Mouse (Mus musculus) embryonic facial prominence, embryonic 15.5 days (tissue): Measurements from ENCODE around the gene Gucy1b2. TPM values are rescaled to one million over a fixed set of nuclear protein-coding genes. Genes with fewer than 3 reads are reported as not detected.

Experiments used
- ATAC-seq: fragments of 200-750 bp; cut with Nextera tagmentation; 2 replicates; pipeline ENCODE4 v1.8.0; 2017; ENCODE audit warnings: low read depth, moderate TSS enrichment; ENCODE audit not compliant: insufficient number of reproducible peaks, low FRiP score, low TSS enrichment
- H3K27ac ChIP-seq: fragments of 300-500 bp; sonication (generic); replicated peaks from 2 replicates; pipeline ENCODE4 v1.5.1; 2015; ENCODE audit warnings: mild to moderate bottlenecking, inconsistent platforms
- H3K27me3 ChIP-seq: fragments of 300-500 bp; sonication (generic); 2 replicates; pipeline ENCODE4 v1.6.1; 2015; ENCODE audit warnings: inconsistent platforms
- H3K36me3 ChIP-seq: fragments of 300-500 bp; sonication (generic); 2 replicates; pipeline ENCODE4 v1.6.1; 2015; ENCODE audit warnings: mild to moderate bottlenecking, inconsistent platforms
- H3K4me1 ChIP-seq: fragments of 300-500 bp; sonication (generic); 2 replicates; pipeline ENCODE4 v1.6.1; 2015; ENCODE audit warnings: inconsistent platforms
- H3K4me2 ChIP-seq: fragments of 300-500 bp; sonication (generic); replicated peaks from 2 replicates; pipeline ENCODE4 v1.6.1; 2015; ENCODE audit warnings: mild to moderate bottlenecking, inconsistent platforms
- H3K4me3 ChIP-seq: fragments of 300-500 bp; sonication (generic); replicated peaks from 2 replicates; pipeline ENCODE4 v1.5.1; 2015; ENCODE audit warnings: mild to moderate bottlenecking, inconsistent platforms
- H3K9ac ChIP-seq: fragments of 300-500 bp; sonication (generic); 2 replicates; pipeline ENCODE4 v1.6.1; 2015; ENCODE audit warnings: inconsistent platforms
- H3K9me3 ChIP-seq: fragments of 300-500 bp; sonication (generic); replicated peaks from 2 replicates; pipeline ENCODE4 v1.6.1; 2016; ENCODE audit warnings: inconsistent platforms
- WGBS: fragments of 180-500 bp; shearing (Covaris S2); methylation state at CpG from one replicate; pipeline ENCODE4 v1.1.7; 2015; 5-methylcytosine and 5-hydroxymethylcytosine counted together
- polyA plus RNA-seq: library from polyadenylated mRNA; unstranded; fragments of >200 nt; fragmentation: Nextera tagmentation; extraction: Ambion mirVana; gene quantifications from 2 replicates; pipeline ENCODE4 v1.2.1, GENCODE M21; 2015

The Gucy1b2 gene
- 0.40 and 0.51 TPM in 2 replicates for polyA plus RNA-seq

GRCm38 (mm10) chr14:62456239-62456747, at the start of gene Gucy1b2:
Gene Gucy1b2, minus strand, starts transcription at chr14:62456289.
- no peak for ATAC-seq
- Histone ChIP-seq H3K9ac (no peak within 1 kb of the TSS), H3K4me3 (no peak within 1 kb of the TSS), H3K27ac (no peak within 1 kb of the TSS), H3K27me3 (no peaks in the 10 kb centered on the region), H3K4me1 (peaks cover 6% of the 10 kb centered on the region; the same call in 1 of the 2 replicates), H3K4me2 (no peak within 1 kb of the TSS), H3K9me3 (no peaks in the 10 kb centered on the region), H3K36me3 (no peaks in the 10 kb centered on the region)
- WGBS, result 54% methylated on average over 9 of the region's 9 CpGs

GRCm38 (mm10) chr14:62497391-62497790, 41.3 kb upstream of the Gucy1b2 start:
- no peak overlapping the region for H3K9ac ChIP-seq
- no peak for ATAC-seq
- H3K27ac ChIP-seq, result no peak overlapping the region
- H3K36me3 ChIP-seq, result no peaks in the 10 kb centered on the region
- 71% methylated on average over 7 of the region's 7 CpGs for WGBS
- H3K27me3 ChIP-seq, result no peaks in the 10 kb centered on the region
- H3K9me3 ChIP-seq, result no peaks in the 10 kb centered on the region
- no peak overlapping the region for H3K4me3 ChIP-seq
- no peak overlapping the region for H3K4me2 ChIP-seq
- no peaks in the 10 kb centered on the region for H3K4me1 ChIP-seq

GRCm38 (mm10) chr14:62496501-62496900, 40.4 kb upstream of the Gucy1b2 start:
- Histone ChIP-seq H3K4me1 (no peaks in the 10 kb centered on the region), H3K36me3 (no peaks in the 10 kb centered on the region), H3K4me2 (no peak overlapping the region), H3K27ac (no peak overlapping the region), H3K9ac (no peak overlapping the region), H3K4me3 (no peak overlapping the region), H3K9me3 (no peaks in the 10 kb centered on the region), H3K27me3 (no peaks in the 10 kb centered on the region)
- whole genome bisulfite sequencing, result 53% methylated on average over 1 of the region's 1 CpGs
- no peak for ATAC-seq

- WGBS, result 69% methylated on average over 5 of the region's 5 CpGs
- Histone ChIP-seq H3K4me1 (no peaks in the 10 kb centered on the region), H3K9me3 (no peaks in the 10 kb centered on the region), H3K4me2 (no peak overlapping the region), H3K36me3 (no peaks in the 10 kb centered on the region), H3K27me3 (no peaks in the 10 kb centered on the region), H3K9ac (no peak overlapping the region), H3K27ac (no peak overlapping the region), H3K4me3 (no peak overlapping the region)
- ATAC-seq, result no peak
Measured at GRCm38 (mm10) chr14:62493456-62493855, 37.4 kb upstream of the Gucy1b2 start.

- no peak for ATAC-seq
- Histone ChIP-seq H3K4me3 (no peak overlapping the region), H3K27me3 (no peaks in the 10 kb centered on the region), H3K4me1 (no peaks in the 10 kb centered on the region), H3K4me2 (no peak overlapping the region), H3K36me3 (no peaks in the 10 kb centered on the region), H3K9ac (no peak overlapping the region), H3K27ac (no peak overlapping the region), H3K9me3 (no peaks in the 10 kb centered on the region)
- 30% methylated on average over 16 of the region's 16 CpGs for WGBS
Measured at GRCm38 (mm10) chr14:62492196-62492850, 36.2 kb upstream of the Gucy1b2 start.

GRCm38 (mm10) chr14:62488270-62488669, 32.2 kb upstream of the Gucy1b2 start:
- 89% methylated on average over 7 of the region's 7 CpGs for WGBS
- H3K27ac ChIP-seq, result no peak overlapping the region
- no peak overlapping the region for H3K4me3 ChIP-seq
- no peak overlapping the region for H3K4me2 ChIP-seq
- no peaks in the 10 kb centered on the region for H3K9me3 ChIP-seq
- no peaks in the 10 kb centered on the region for H3K27me3 ChIP-seq
- ATAC-seq, result no peak
- H3K36me3 ChIP-seq, result no peaks in the 10 kb centered on the region
- H3K9ac ChIP-seq, result no peak overlapping the region
- H3K4me1 ChIP-seq, result no peaks in the 10 kb centered on the region

- WGBS, result 36% methylated on average over 8 of the region's 8 CpGs
- ATAC-seq, result no peak
- H3K4me1 ChIP-seq, result no peaks in the 10 kb centered on the region
Measured at GRCm38 (mm10) chr14:62481381-62481780, 25.3 kb upstream of the Gucy1b2 start.

GRCm38 (mm10) chr14:62479395-62479794, 23.3 kb upstream of the Gucy1b2 start:
- no peaks in the 10 kb centered on the region for H3K9me3 ChIP-seq
- no peak overlapping the region for H3K4me3 ChIP-seq
- H3K4me1 ChIP-seq, result no peaks in the 10 kb centered on the region
- H3K9ac ChIP-seq, result no peak overlapping the region
- ATAC-seq, result peak; percentile 84; the same call in 1 of the 2 replicates
- H3K27ac ChIP-seq, result no peak overlapping the region
- H3K4me2 ChIP-seq, result no peak overlapping the region
- H3K27me3 ChIP-seq, result no peaks in the 10 kb centered on the region
- no peaks in the 10 kb centered on the region for H3K36me3 ChIP-seq
- 51% methylated on average over 6 of the region's 6 CpGs for WGBS

More at GRCm38 (mm10) chr14:62481381-62481780, 25.3 kb upstream of the Gucy1b2 start:
- Histone ChIP-seq H3K9ac (no peak overlapping the region), H3K36me3 (no peaks in the 10 kb centered on the region), H3K4me3 (no peak overlapping the region), H3K27ac (no peak overlapping the region), H3K4me2 (no peak overlapping the region), H3K27me3 (no peaks in the 10 kb centered on the region), H3K9me3 (no peaks in the 10 kb centered on the region)

- no peak for ATAC-seq
- no peaks in the 10 kb centered on the region for H3K4me1 ChIP-seq
- H3K9me3 ChIP-seq, result no peaks in the 10 kb centered on the region
- no peaks in the 10 kb centered on the region for H3K27me3 ChIP-seq
- no peak overlapping the region for H3K4me2 ChIP-seq
- no peaks in the 10 kb centered on the region for H3K36me3 ChIP-seq
- WGBS, result 59% methylated on average over 1 of the region's 1 CpGs
- no peak overlapping the region for H3K9ac ChIP-seq
- no peak overlapping the region for H3K27ac ChIP-seq
- no peak overlapping the region for H3K4me3 ChIP-seq
Measured at GRCm38 (mm10) chr14:62474481-62474880, 18.4 kb upstream of the Gucy1b2 start.

GRCm38 (mm10) chr14:62472061-62472460, 16.0 kb upstream of the Gucy1b2 start:
- Histone ChIP-seq H3K9me3 (no peaks in the 10 kb centered on the region), H3K4me2 (no peak overlapping the region), H3K27ac (no peak overlapping the region), H3K9ac (no peak overlapping the region), H3K36me3 (no peaks in the 10 kb centered on the region), H3K27me3 (no peaks in the 10 kb centered on the region), H3K4me1 (no peaks in the 10 kb centered on the region), H3K4me3 (no peak overlapping the region)
- WGBS, result 73% methylated on average over 2 of the region's 2 CpGs
- ATAC-seq, result no peak

- Histone ChIP-seq H3K27me3 (no peaks in the 10 kb centered on the region), H3K4me1 (no peaks in the 10 kb centered on the region), H3K4me3 (no peak overlapping the region), H3K9me3 (no peaks in the 10 kb centered on the region), H3K36me3 (no peaks in the 10 kb centered on the region), H3K4me2 (no peak overlapping the region), H3K27ac (no peak overlapping the region), H3K9ac (no peak overlapping the region)
- no peak for ATAC-seq
- WGBS, result 87% methylated on average over 5 of the region's 5 CpGs
Measured at GRCm38 (mm10) chr14:62468753-62469125, 12.7 kb upstream of the Gucy1b2 start.
